Mouse (Mus musculus) layer of hippocampus, postnatal 36 days (tissue): ENCODE measurements around the gene Crocc2. TPM values are rescaled to one million over a fixed set of nuclear protein-coding genes. Genes with fewer than 3 reads are reported as not detected.
"Not testable (repeated sequence)": the region's sequence is repeated elsewhere in the genome, so short reads cannot be mapped to it uniquely, and the experiment has no call there.

Source experiments
- DNase-seq, 2 experiments: peaks; one replicate each; pipeline ENCODE4 v3.0.0; 2022
- total RNA-seq, 2 experiments: library from RNA; stranded (reverse); gene quantifications; 2 replicates each; pipeline ENCODE4 v1.2.3; 2021

Gene Crocc2
- total RNA-seq, 2 experiments from 2014 or later, result 0.15 to 0.25 TPM

DNA sequence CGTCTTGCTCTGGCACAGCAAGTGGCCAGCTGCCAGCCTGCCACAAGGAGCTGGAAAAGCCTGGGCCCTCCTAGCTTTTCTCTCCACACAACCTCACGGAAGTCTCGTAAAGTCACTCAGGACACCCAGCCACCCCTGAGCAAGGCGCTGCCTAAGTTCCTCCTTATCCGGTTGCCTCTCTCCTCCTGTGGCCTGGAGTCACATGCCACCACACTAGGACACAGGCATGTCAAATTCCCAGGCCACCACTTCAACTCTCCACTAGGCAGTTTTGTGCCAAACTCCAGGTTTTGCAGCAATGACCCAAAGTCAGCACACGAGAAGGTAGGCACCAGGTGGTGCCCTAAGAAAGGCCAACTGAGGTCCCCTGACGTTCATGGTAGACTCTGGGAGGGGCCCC, 5.9 kb upstream of the Crocc2 start:
- no peak for DNase-seq

DNA sequence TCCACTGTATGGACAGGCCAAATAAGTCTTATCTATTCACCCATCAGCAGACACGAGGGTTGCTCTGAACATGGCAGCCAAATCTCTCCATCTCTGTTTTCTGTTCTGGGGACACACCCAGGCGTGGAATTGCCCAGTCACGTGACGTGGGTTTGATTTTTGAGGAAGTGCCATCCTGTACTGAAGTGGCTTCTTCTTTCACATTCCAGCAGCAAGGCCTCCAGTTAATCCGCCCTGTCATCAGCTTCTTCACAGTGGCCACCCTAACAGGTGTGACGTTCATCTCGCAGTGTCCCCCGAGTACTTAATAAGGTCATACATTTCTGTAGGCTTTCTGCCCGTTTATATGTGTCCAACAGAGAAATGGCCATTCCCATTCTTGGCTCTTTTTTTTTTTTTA, 3.1 kb upstream of the Crocc2 start:
- no peak for DNase-seq

DNA sequence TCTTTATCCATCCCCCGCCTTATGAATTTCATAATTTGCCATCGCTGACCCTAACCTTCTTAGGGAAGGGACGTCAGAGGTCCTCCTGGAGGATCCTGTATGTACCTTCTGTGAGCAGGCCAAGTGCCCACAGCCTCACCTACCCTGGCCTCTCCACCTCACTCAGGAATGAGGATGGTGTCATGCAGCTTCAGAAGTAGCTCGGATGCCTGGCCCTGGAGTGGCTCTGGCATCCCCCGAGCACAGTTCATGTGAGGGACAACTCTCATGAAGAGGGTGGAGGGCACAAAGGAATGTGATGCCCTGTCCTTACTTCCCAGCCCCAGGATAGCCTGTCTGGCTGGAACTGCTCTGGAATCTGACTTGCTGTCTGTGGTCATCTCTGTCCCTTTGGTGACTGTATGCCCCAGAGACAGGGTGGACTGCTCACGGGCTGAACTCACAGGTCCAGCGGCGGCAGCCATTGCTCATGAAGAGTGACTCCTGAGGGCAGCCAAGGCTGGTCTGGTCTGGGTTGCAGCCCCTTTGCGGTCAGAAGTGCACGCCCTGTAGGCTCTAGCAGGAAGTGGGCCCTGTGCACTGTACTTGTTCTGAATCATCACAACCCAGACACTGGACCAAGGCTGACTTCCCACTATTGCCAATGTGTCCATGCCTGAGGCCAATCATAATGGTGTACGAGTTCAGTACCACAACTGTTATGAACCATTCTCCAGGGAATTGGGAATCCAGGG, 2.0 kb upstream of the Crocc2 start:
- DNase-seq, result no peak

- DNase-seq, result no peak
These were observed 5.1 kb downstream of the Crocc2 start for GRCm38 (mm10) chr1:93173665-93174064.

- peak; percentile 71 to 73 for DNase-seq
These were observed 5.9 kb downstream of the Crocc2 start for GRCm38 (mm10) chr1:93174399-93174798.

DNA sequence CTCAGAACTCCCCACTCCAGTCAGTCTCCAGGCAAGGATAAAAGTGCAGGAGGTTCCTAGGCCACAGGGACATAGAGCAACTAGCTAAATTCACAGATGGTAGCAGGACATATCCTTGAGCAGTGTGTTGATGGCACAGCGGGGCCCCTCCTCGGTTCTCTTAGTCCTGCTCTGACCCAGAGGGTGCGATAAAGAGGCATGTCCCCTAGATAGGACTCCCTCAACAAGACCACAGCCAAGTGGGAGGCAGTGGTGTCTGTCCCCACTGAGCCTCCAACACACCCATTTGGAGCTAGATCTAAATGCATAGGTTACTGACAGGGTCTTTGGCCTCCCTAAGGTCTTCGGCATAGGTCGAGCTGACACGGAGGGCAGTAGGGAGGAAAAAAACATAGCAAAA, 7.3 kb downstream of the Crocc2 start:
- no peak for DNase-seq

- peak; percentile 40 to 57 for DNase-seq
These were observed 8.2 kb downstream of the Crocc2 start for GRCm38 (mm10) chr1:93176525-93177332.

- no peak for DNase-seq
These were observed 13.8 kb downstream of the Crocc2 start for GRCm38 (mm10) chr1:93182281-93182680.

- DNase-seq, result peak; percentile 18 to 49
These were observed 15.7 kb downstream of the Crocc2 start for GRCm38 (mm10) chr1:93184071-93184828.

GRCm38 (mm10) chr1:93190726-93191305, 22.3 kb downstream of the Crocc2 start:
- DNase-seq, result no peak

DNA sequence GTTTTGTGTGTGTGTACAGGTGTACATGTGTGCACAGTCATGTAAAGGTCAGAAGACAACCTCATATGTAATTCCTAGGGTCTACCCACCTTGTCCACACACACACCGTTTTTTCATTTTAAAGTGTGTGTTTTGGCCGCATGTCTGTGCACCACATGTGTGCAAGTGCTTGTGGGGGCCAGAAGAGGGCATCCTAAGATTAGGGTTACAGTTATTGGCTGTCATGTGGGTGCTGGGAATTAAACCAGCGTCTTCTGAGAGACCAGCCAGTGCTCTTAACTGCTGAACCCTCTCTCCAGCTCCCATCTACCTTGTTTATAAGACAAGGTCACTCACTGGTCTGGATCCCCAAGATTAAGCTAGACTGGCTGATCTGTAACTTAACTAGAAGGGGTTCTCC, 26.4 kb downstream of the Crocc2 start:
- DNase-seq, result no peak

DNA sequence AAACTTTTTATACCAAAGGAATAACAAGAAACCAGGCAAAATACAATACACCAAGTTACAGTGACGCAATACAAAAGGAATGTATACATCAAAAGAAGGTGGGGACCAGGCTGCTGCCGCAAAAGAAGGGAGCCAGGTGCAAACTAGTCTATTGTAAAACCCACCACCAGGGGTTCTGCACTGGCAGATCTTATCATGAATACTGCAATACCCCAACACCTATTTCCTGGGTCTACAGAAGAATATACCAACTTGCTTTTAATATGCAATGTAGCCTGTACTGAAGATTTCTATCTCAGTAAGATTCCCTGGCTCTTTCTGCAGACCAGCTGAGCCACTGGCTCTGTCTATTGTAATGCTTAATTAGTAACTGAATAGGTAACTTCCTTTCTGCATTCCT, 28.9 kb downstream of the Crocc2 start:
- not testable (repeated sequence) for DNase-seq

GRCm38 (mm10) chr1:93197916-93198315, 29.4 kb downstream of the Crocc2 start:
- no peak for DNase-seq

DNA sequence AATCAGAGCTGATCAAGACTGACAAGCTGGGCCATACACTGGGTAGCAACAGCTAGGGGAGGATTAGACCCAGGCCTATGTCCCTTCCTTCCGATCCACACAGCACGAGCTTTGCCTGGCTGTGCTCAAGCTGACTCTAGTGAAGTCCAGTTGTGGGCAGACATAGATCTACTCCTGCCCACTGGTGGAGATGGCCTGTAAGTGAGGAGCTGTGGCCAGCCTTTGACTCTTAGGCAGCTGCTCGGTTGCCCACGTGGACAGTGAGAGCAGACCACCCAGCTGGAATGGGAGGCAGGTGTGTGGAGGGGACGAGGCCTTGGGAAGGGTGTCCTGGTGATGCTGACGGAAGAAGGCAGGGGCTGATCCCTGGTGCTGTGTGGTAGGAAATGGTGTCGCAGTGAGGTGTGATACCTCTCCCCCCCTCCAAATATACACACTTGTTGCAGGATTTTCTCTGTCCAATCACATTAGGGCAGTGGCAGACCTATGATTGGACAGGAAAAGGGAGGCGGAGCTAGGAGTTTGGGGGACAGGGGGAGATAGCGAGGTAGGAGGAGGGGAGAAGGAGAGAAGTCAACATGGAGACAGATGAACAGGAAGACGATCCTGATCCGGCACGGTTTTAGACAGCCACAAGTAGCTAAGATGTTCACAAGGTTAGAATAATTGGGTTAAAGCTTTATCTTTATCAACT, 37.9 kb downstream of the Crocc2 start:
- no peak for DNase-seq

GRCm38 (mm10) chr1:93207536-93208064, 39.1 kb downstream of the Crocc2 start:
- peak; percentile 16 to 45 for DNase-seq

- peak; percentile 37 to 62 for DNase-seq
These were observed 41.7 kb downstream of the Crocc2 start for GRCm38 (mm10) chr1:93210213-93210641.

GRCm38 (mm10) chr1:93211019-93211418, 42.5 kb downstream of the Crocc2 start:
- DNase-seq, result no peak

GRCm38 (mm10) chr1:93211549-93212220, 43.2 kb downstream of the Crocc2 start:
- DNase-seq, result no peak

DNA sequence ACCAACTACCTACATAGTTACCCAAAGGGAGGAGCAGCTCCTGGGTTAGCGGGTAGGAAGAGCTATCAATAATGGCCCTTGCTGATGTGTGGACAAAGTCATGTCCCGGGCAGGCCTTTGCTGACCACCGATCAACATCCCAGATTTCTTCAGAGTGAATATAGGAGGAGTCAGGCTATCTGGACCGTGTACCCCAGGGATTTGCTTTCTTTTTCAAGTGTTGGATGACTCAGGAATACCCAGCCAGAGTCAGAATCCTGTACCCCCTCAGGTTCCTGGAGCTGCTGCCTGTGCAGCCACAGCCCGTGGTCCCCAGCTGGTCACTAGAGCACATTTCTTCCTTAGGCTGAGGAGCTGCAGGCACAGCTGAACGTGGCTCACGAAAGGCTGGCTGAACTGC, 43.9 kb downstream of the Crocc2 start:
- DNase-seq, result no peak

GRCm38 (mm10) chr1:93214612-93215011, 46.1 kb downstream of the Crocc2 start:
- no peak for DNase-seq

GRCm38 (mm10) chr1:93216839-93217497, 48.4 kb downstream of the Crocc2 start:
- DNase-seq, result no peak
